Mouse (Mus musculus): ENCODE measurements around the gene Zfp777.

Gene Zfp777

GRCm38 (mm10) chr6:48048426-48049272 is at the start of gene Zfp777:
TSS of gene Zfp777 (minus strand) at chr6:48048911.
- DNase-seq (ENCODE audit: low read depth, low spot score): peak; percentile 16

GRCm38 (mm10) chr6:48086957-48087715 is 38.4 kb upstream of the Zfp777 start:
- DNase-seq (ENCODE audit: low read depth, low spot score): no peak

- peak; percentile 81 for DNase-seq (ENCODE audit: low read depth, low spot score)
Observed at GRCm38 (mm10) chr6:48086471-48086878, 37.8 kb upstream of the Zfp777 start, which contains the start of gene Zfp746. TSS of gene Zfp746 (minus strand) at chr6:48086593.

GRCm38 (mm10) chr6:48085521-48086404 is 37.1 kb upstream of the Zfp777 start:
- no peak for DNase-seq (ENCODE audit: low read depth, low spot score)

GRCm38 (mm10) chr6:48083733-48084191 is 35.1 kb upstream of the Zfp777 start:
- DNase-seq (ENCODE audit: low read depth, low spot score): no peak

- DNase-seq (ENCODE audit: low read depth, low spot score): no peak
Observed at GRCm38 (mm10) chr6:48081952-48082351, 33.2 kb upstream of the Zfp777 start.

- no peak for DNase-seq (ENCODE audit: low read depth, low spot score)
Observed at GRCm38 (mm10) chr6:48081021-48081420, 32.3 kb upstream of the Zfp777 start.

DNA sequence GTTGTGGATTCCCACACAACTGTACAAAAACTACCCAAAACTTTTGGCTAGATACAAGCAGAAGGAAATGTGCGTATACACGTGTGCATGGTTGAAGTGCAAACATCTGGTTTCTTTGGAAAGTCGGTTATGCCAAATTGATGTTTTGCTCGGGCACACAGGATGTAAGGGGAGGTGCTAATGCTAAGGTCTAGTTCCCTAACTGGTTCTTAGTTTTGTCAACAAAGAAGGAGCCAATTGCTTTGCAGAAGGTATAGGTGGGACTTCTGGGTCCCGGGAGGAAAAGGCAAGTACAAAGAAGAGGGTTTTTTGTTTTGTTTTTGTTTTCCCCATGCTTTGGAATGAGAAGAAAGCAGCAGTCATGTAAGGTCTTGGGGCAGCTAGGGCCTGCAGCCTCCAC is 24.6 kb upstream of the Zfp777 start:
- no peak for DNase-seq (ENCODE audit: low read depth, low spot score)

DNA sequence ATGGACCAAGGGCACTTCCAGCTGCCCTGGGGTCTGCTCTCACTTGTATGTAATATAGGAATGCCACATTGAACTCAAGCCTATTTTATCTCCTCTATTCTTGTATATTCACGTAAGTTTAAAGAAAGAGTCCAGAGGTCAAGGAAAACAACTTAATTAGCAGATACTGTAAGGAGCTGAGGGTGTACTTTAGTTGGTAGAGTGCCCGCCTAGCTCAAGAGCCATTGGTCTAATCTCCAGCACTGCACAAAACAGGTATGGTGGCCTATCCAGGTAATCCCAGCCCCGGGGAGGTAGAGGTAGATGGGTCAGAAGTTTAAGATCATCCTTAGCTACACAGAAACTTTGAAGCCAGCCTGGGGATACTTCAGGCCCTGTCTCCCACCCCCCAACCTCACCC is 18.8 kb upstream of the Zfp777 start:
- DNase-seq (ENCODE audit: low read depth, low spot score): no peak

- DNase-seq (ENCODE audit: low read depth, low spot score): no peak
Observed at GRCm38 (mm10) chr6:48065587-48066075, 16.9 kb upstream of the Zfp777 start.

GRCm38 (mm10) chr6:48064451-48064850 is 15.7 kb upstream of the Zfp777 start:
- DNase-seq (ENCODE audit: low read depth, low spot score): no peak

DNA sequence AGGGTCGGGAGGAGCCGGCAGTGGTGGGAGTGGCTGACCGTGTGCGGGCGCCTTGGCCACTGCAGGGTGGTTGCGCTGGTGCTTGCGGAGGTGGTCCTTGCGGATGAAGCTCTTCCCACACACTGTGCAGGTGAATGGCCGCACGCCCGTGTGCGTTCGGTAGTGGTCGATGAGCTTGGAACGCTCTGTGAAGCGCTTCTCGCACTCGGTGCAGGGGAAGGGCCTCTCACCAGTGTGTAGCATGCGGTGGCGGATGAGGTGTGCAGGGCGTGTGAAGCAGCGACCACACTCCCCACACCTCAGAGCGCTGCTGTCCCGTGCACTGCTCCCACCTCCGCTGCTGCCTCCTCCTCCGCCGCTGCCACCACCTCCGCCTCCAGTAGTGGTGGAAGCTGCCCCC is 15.2 kb upstream of the Zfp777 start:
- no peak for DNase-seq (ENCODE audit: low read depth, low spot score)

GRCm38 (mm10) chr6:48060895-48061294 is 12.2 kb upstream of the Zfp777 start:
- DNase-seq (ENCODE audit: low read depth, low spot score): no peak

DNA sequence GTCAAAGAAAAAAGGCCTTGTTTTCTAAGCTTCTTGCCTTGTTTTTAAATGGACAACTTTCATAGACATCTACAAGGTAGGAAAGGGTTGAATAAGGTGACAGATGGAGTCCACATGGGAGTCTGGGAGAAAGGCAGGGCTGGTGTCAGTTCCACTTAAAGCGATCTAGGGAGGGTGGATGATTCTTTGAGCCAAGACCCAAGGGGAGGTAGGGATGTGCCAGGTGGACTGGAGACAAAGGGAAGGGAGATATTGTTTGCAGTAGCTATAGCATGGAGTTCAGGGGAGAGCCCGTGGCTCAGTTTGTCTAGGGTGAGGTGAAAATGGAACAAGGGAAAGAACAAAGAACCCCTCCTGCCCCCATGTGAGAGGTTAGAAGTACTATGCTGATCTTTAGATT is 11.7 kb upstream of the Zfp777 start:
- DNase-seq (ENCODE audit: low read depth, low spot score): no peak

DNA sequence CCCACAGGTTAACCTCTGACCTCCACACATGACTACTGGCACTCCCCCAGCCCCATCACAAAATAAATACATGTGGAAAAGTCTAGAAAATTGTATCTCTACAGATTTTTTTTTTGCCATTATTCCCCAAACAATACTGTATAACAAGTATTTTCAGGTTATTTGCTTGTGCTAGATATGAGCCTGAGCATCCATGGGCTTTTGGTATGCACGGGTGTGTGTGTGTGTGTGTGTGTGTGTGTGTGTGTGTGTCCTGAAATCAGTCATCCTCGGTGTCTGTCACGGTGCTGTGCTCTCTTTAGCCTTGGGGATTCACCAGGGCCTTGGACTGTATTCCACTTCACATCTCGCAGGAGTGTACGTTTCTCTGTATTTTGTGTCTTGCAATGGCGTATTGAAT is 3.4 kb upstream of the Zfp777 start:
- no peak for DNase-seq (ENCODE audit: low read depth, low spot score)

DNA sequence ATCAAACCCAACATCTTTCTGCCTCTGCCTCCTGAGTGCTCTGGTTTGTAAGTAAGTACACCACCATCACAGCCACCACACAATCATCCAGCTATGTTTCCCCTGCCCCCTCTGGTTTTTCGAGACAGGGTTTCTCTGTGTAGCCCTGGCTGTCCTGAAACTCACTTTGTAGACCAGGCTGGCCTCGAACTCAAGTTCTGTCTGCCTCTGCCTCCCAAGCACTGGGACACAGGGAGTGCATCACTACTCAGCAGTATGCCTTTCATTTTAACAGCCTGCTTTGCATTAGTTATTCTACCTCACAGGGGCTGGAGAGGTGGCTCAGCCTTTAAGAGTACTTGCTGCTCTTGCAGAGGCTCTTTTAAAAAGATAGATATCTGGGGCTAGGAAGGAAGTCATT is 3.0 kb upstream of the Zfp777 start:
- DNase-seq (ENCODE audit: low read depth, low spot score): no peak

DNA sequence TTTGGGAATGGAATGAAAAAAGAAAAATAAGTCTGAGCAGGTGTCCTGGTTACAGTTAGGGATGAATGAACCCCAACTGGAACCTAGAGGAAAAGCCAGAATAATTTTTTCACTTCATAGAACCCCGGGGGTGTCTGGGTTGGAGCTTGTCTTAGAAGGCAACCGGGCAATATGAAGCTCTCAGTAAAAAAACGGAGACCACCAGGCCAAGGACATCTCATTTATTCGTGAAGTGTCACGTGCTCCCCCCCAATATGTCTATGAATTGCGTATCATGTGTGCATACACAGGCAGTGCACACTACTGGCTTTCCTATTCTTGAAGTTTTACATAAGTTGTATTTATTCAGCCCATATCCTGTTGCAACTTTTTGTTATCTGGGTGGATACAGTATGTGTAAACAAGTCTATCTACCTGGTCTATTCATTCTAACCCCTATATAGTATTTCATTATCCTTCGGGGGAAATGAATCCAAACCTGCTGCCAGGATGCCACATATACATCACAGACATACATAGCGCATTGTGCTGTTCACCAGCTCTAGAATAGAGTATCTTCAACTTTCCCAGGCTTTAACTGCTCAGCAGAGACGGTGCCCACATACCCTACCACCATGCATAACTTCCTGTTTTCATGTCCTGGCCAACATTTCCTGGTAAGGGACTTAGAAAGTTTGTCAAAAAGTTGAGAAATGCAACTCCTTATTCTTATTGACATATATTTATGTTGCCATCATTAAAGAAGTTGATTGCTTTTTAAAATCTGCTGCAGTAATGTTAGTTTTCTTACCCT is 758 bp upstream of the Zfp777 start:
- no peak for DNase-seq (ENCODE audit: low read depth, low spot score)

- DNase-seq (ENCODE audit: low read depth, low spot score): no peak
Observed at GRCm38 (mm10) chr6:48047450-48048351, 1.0 kb downstream of the Zfp777 start.

DNA sequence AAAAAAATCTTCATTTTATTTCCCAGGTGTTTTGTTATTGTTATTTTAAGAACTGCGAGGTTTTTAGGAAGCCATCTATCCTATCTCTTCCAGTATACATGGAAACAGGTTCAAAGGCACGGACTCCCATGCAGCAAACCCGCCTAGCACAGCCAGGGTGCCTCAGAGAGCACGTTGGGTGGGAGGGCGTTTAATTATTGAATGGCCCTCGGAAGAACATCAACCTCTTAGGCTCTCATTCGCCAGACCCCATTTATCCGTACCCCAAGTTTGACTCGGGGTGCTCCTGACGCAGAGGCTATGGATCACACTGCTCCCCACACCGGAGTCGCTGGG is 1.6 kb downstream of the Zfp777 start:
- no peak for DNase-seq (ENCODE audit: low read depth, low spot score)

DNA sequence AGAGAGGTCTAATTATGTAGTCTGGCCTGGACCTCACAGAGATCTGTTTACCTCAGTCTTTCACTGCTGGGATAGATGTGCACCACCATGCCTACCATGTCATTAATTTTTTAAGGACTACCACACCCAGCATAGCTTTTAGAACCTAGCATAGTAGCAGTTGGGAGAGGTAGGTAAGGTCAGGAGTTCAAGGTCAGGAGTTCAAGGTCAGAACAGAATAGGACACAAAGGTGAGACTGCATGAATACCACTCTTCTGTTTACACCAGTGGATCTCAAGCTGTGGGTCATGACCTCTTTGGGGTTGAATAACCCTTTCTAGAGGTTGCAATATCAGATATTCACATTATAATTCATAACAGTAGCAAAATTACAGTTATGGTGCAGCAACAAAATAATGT is 16.1 kb downstream of the Zfp777 start:
- no peak for DNase-seq (ENCODE audit: low read depth, low spot score)

Measured in c-Kit-negative CD71-positive TER-119-positive erythroid progenitor cells, embryonic 14.5 days (primary cell).